Mouse (Mus musculus): ENCODE data around the gene AF067063. TPM values are rescaled to one million over a fixed set of nuclear protein-coding genes. Genes with fewer than 3 reads are reported as not detected.

AF067063 gene
- polyA plus RNA-seq, 1 experiment from 2014 or later: not detected

Other genes starting within 250 kb of the AF067063 start
- gene Ccl28, start 206.4 kb downstream of the AF067063 start, polyA plus RNA-seq (2015; fragmentation: Nextera tagmentation; extraction: Ambion mirVana): not detected in 2 replicates
- 72.0 and 79.0 TPM in 2 replicates for gene Hmgcs1, start 139.8 kb downstream of the AF067063 start, polyA plus RNA-seq (2015; fragmentation: Nextera tagmentation; extraction: Ambion mirVana)
- 0.69 and 1.1 TPM in 2 replicates for gene Nim1k, start 74.3 kb downstream of the AF067063 start, polyA plus RNA-seq (2015; fragmentation: Nextera tagmentation; extraction: Ambion mirVana)
- gene Zfp131, start 39.3 kb downstream of the AF067063 start, polyA plus RNA-seq (2015; fragmentation: Nextera tagmentation; extraction: Ambion mirVana): 21.2 and 22.8 TPM in 2 replicates
- gene D13Ertd608e, start 5.8 kb upstream of the AF067063 start, polyA plus RNA-seq (2015; fragmentation: Nextera tagmentation; extraction: Ambion mirVana): not detected in 2 replicates
- gene Tcstv1, start 64.6 kb upstream of the AF067063 start, polyA plus RNA-seq (2015; fragmentation: Nextera tagmentation; extraction: Ambion mirVana): not detected in 2 replicates
- gene Gm21761, start 99.1 kb upstream of the AF067063 start, polyA plus RNA-seq (2015; fragmentation: Nextera tagmentation; extraction: Ambion mirVana): not detected in 2 replicates
- gene B020031M17Rik, start 120.6 kb upstream of the AF067063 start, polyA plus RNA-seq (2015; fragmentation: Nextera tagmentation; extraction: Ambion mirVana): not detected in 2 replicates
- gene Gm36079, start 196.8 kb upstream of the AF067063 start, polyA plus RNA-seq (2015; fragmentation: Nextera tagmentation; extraction: Ambion mirVana): not detected in 2 replicates
- gene Gm21188, start 222.0 kb upstream of the AF067063 start, polyA plus RNA-seq (2015; fragmentation: Nextera tagmentation; extraction: Ambion mirVana): 0.14 TPM in 1 of 2 replicates, not detected in the other